In genomic region chr6:136612312-136612711, GRCm38 (mm10) we compare ENCODE assay signal across 10 mouse cellular contexts. TPM values are rescaled to one million over a fixed set of nuclear protein-coding genes. Genes with fewer than 3 reads are reported as not detected.
DNase-seq lines count a peak whose midpoint lies in the region; ATAC-seq and TF ChIP-seq lines count a peak whose summit lies in the region.
"Had no signal": no experiment of that assay in that cellular context is flagged by ENCODE, and none has a peak within 500 bp of the region (broad histone marks: within the 10 kb centered on the region; RNA-seq: fewer than 3 reads in every experiment).

No protein-coding gene starts in this region.

- H3K36me3 ChIP-seq in forebrain, postnatal 0 days (ENCODE audit: insufficient read depth), result peaks cover 34% of the 10 kb centered on the region
- peaks cover 41% of the 10 kb centered on the region for H3K36me3 ChIP-seq in forebrain, embryonic 13.5 days (ENCODE audit: poor library complexity, severe bottlenecking)
- H3K36me3 ChIP-seq in liver, postnatal 0 days (replicated peaks; ENCODE audit: insufficient read depth, low read length), result peaks cover 32% of the 10 kb centered on the region
- H3K36me3 ChIP-seq in liver, embryonic 12.5 days, result peaks cover 49% of the 10 kb centered on the region
- peaks cover 15% of the 10 kb centered on the region for H3K36me3 ChIP-seq in splenic B cell, adult 2 months (ENCODE audit: control insufficient read depth, insufficient read depth, low read length, poor library complexity, severe bottlenecking)

- no peaks in the 10 kb centered on the region for H3K4me1 ChIP-seq in forebrain, postnatal 0 days (ENCODE audit: insufficient read depth)
- H3K4me1 ChIP-seq in forebrain, embryonic 13.5 days, result no peaks in the 10 kb centered on the region
- H3K4me1 ChIP-seq in liver, postnatal 0 days (ENCODE audit: insufficient read depth), result no peaks in the 10 kb centered on the region
- no peaks in the 10 kb centered on the region for H3K4me1 ChIP-seq in liver, embryonic 12.5 days
- H3K4me1 ChIP-seq: liver, embryonic 13.5 days had no signal

- H3K27ac ChIP-seq in forebrain, postnatal 0 days (ENCODE audit: low read depth, low read length), result no peak overlapping the region
- no peak overlapping the region for H3K27ac ChIP-seq in forebrain, embryonic 13.5 days
- H3K27ac ChIP-seq in liver, postnatal 0 days (ENCODE audit: low read depth), result no peak overlapping the region
- no peak overlapping the region for H3K27ac ChIP-seq in liver, embryonic 12.5 days
- H3K27ac ChIP-seq: liver, embryonic 13.5 days had no signal

- H3K9ac ChIP-seq in forebrain, postnatal 0 days, result no peak overlapping the region
- H3K9ac ChIP-seq in forebrain, embryonic 13.5 days, result no peak overlapping the region
- no peak overlapping the region for H3K9ac ChIP-seq in liver, postnatal 0 days (replicated peaks)
- H3K9ac ChIP-seq in liver, embryonic 12.5 days, result no peak overlapping the region
- H3K9ac ChIP-seq: liver, embryonic 13.5 days had no signal

- no peak for DNase-seq in forebrain, postnatal 0 days
- DNase-seq in liver, postnatal 0 days, result no peak
- DNase-seq in NIH3T3 (ENCODE audit: low read depth), result peak; percentile 20
- DNase-seq in splenic B cell, adult 2 months (ENCODE audit: low read depth, low spot score), result peak; percentile 42
- no peak for DNase-seq in urinary bladder, postnatal 4 days (ENCODE audit: low spot score in 2 of 2)
- DNase-seq: kidney, adult 11 months; liver, embryonic 13.5 days had no signal

- 97% methylated on average over 3 of the region's 3 CpGs for WGBS in forebrain, postnatal 0 days
- WGBS in forebrain, embryonic 13.5 days, result 96% methylated on average over 3 of the region's 3 CpGs
- WGBS in liver, postnatal 0 days (ENCODE audit: insufficient replicate concordance), result 91% methylated on average over 3 of the region's 3 CpGs
- WGBS in liver, embryonic 12.5 days (ENCODE audit: insufficient replicate concordance), result 91% methylated on average over 3 of the region's 3 CpGs

- TF ChIP-seq CTCF in forebrain, postnatal 0 days (IDR thresholded peaks at IDR 0.05; ENCODE audit: low read depth), result peak; percentile 35
- peak; percentile 53 for TF ChIP-seq CTCF in liver, postnatal 0 days (IDR thresholded peaks at IDR 0.05; ENCODE audit: low read depth)

- H3K4me3 ChIP-seq in forebrain, postnatal 0 days (ENCODE audit: low read depth, low read length), result no peak overlapping the region
- H3K4me3 ChIP-seq in forebrain, embryonic 13.5 days, result no peak overlapping the region
- H3K4me3 ChIP-seq in liver, postnatal 0 days (ENCODE audit: low read depth, low read length), result no peak overlapping the region
- H3K4me3 ChIP-seq in liver, embryonic 12.5 days, result no peak overlapping the region
- H3K4me3 ChIP-seq: liver, embryonic 13.5 days had no signal

- no peak for ATAC-seq in forebrain, postnatal 0 days
- no peak for ATAC-seq in forebrain, embryonic 13.5 days
- no peak for ATAC-seq in liver, postnatal 0 days
- no peak for ATAC-seq in liver, embryonic 12.5 days
- no peak for ATAC-seq in frontal cortex, adult (ENCODE audit: low TSS enrichment)

- H3K27me3 ChIP-seq in forebrain, postnatal 0 days (ENCODE audit: insufficient read depth, low read length), result no peaks in the 10 kb centered on the region
- no peaks in the 10 kb centered on the region for H3K27me3 ChIP-seq in forebrain, embryonic 13.5 days
- no peaks in the 10 kb centered on the region for H3K27me3 ChIP-seq in liver, postnatal 0 days (ENCODE audit: insufficient read depth, low read length)
- H3K27me3 ChIP-seq in liver, embryonic 12.5 days (replicated peaks), result no peaks in the 10 kb centered on the region
- H3K27me3 ChIP-seq in splenic B cell, adult 2 months (ENCODE audit: control insufficient read depth, insufficient read depth, low read length, poor library complexity, severe bottlenecking), result no peaks in the 10 kb centered on the region
- H3K27me3 ChIP-seq: liver, embryonic 13.5 days had no signal

- H3K4me2 ChIP-seq in forebrain, postnatal 0 days (ENCODE audit: low read depth), result no peak overlapping the region
- no peak overlapping the region for H3K4me2 ChIP-seq in forebrain, embryonic 13.5 days
- no peak overlapping the region for H3K4me2 ChIP-seq in liver, postnatal 0 days (ENCODE audit: low read depth, low read length)
- H3K4me2 ChIP-seq in liver, embryonic 12.5 days, result no peak overlapping the region
- H3K4me2 ChIP-seq: liver, embryonic 13.5 days had no signal

- TF ChIP-seq EP300 in liver, postnatal 0 days (IDR thresholded peaks at IDR 0.05; ENCODE audit: low read depth), result no peak

- H3K9me3 ChIP-seq in forebrain, postnatal 0 days (ENCODE audit: low read length), result 0 out of 2 replicates have a peak, but pooled peaks cover 4% of the 10 kb centered on the region
- H3K9me3 ChIP-seq in forebrain, embryonic 13.5 days (replicated peaks), result no peaks in the 10 kb centered on the region; the same call in 1 of the 2 replicates
- no peaks in the 10 kb centered on the region for H3K9me3 ChIP-seq in liver, postnatal 0 days (ENCODE audit: low read length)
- peaks cover 9% of the 10 kb centered on the region; the same call in 1 of the 2 replicates for H3K9me3 ChIP-seq in liver, embryonic 12.5 days (replicated peaks)

RNA-seq across cellular contexts. Expression of gene Plbd1, which starts 49.4 kb away (rescaled TPM):
- total RNA-seq in forebrain, postnatal 0 days (2014; rRNA removed), result 0.19 TPM in 1 of 2 replicates, not detected in the other
- 0.26 and 0.40 TPM in 2 replicates for polyA plus RNA-seq in forebrain, postnatal 0 days (2015; fragmentation: Nextera tagmentation; extraction: Ambion mirVana)
- polyA plus RNA-seq in forebrain, embryonic 13.5 days (2015; fragmentation: Nextera tagmentation; extraction: Ambion mirVana), result 0.28 and 0.33 TPM in 2 replicates
- polyA plus RNA-seq in liver, postnatal 0 days (2015; fragmentation: Nextera tagmentation; extraction: Ambion mirVana), result 30.7 and 31.3 TPM in 2 replicates
- 1.7 and 2.0 TPM in 2 replicates for polyA plus RNA-seq in liver, embryonic 12.5 days (2016; fragmentation: Nextera tagmentation; extraction: Ambion mirVana)

Comparison
In these comparisons a context has a peak if more than half of its experiments do, and no peak if none do; other contexts are left out.
1. RNA of gene Plbd1, which starts 49.4 kb away (polyA plus RNA-seq): 30.7 to 31.3 TPM in liver, postnatal 0 days; 1.7 to 2.0 TPM in liver, embryonic 12.5 days, 0.26 to 0.40 TPM in forebrain, postnatal 0 days and 0.28 to 0.33 TPM in forebrain, embryonic 13.5 days; every median in the first group is over 10 times any median in the second.
2. DNase-seq: peak in NIH3T3 (single experiment) and splenic B cell, adult 2 months (single experiment); none in forebrain, postnatal 0 days (single experiment), liver, postnatal 0 days (single experiment) and urinary bladder, postnatal 4 days (0 of 2).